Comparison of ENCODE assay signal across 7 mouse cellular contexts in the genomic region with DNA sequence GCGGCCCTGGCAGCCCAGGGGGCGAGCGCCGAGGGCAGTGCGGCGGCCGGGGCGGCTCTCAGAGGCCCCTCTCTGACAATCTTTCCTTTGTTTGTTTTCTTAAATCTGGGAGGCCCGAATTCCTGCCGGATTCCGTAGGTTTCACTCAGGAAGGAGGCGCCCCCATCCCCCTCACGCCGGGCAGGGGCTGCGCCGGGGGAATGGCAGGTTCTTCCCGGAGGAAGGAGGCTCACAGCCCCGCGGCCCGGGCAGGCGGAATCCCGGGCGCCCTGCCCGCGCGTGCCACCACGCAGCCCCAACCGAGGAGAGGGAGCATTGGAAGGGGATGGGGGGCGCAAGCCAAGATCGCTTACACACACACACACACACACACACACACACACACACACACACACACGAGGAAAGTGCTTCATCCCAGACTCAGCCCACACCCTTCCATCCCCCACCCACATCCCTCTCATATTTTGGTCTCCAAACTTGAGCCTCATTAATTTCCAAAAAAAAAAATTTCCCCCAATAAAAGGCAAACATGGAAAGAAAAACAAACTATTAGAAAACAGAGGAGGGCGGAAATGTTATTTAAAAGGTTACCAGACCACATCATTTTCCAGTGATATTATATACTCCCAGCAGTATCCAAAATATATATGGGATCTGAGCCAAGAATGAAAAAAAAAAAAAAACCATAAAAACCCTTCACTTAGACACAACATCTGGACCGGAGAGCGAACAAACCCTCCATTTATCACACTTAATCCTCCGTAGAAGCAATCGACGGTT. TPM values are rescaled to one million over a fixed set of nuclear protein-coding genes. Genes with fewer than 3 reads are reported as not detected.
DNase-seq lines count a peak whose midpoint lies in the region; ATAC-seq and TF ChIP-seq lines count a peak whose summit lies in the region.

No protein-coding gene starts in this region.

- DNase-seq in ZHBTc4 (ENCODE audit: low read depth, low spot score) (peak; percentile 67), adipocyte (ENCODE audit: low spot score) (no peak)
- DNase-seq in gastrocnemius, adult 2 months: peak; percentile 44
- peak; percentile 76 for DNase-seq in midbrain, embryonic 10.5 days (ENCODE audit: low spot score)

- no peaks in the 10 kb centered on the region for H3K27me3 ChIP-seq in ES-Bruce4 (ENCODE audit: control insufficient read depth, insufficient read depth, low read length, poor library complexity, severe bottlenecking)
- no peaks in the 10 kb centered on the region for H3K27me3 ChIP-seq in intestine, embryonic 15.5 days (replicated peaks)
- H3K27me3 ChIP-seq in midbrain, embryonic 10.5 days (ENCODE audit: low read depth, poor library complexity, severe bottlenecking): peaks cover 69% of the 10 kb centered on the region

- 4% methylated on average over 28 of the region's 37 CpGs for WGBS in intestine, embryonic 15.5 days
- WGBS in midbrain, embryonic 10.5 days: under 1% methylated on average over 36 of the region's 37 CpGs

- H3K4me2 ChIP-seq in intestine, embryonic 15.5 days (replicated peaks): peak overlapping the region; percentile 85

- no peaks in the 10 kb centered on the region for H3K36me3 ChIP-seq in ES-Bruce4 (ENCODE audit: control insufficient read depth, insufficient read depth, low read length, poor library complexity, severe bottlenecking)
- no peaks in the 10 kb centered on the region for H3K36me3 ChIP-seq in intestine, embryonic 15.5 days
- peaks cover 4% of the 10 kb centered on the region; the same call in 1 of the 2 replicates for H3K36me3 ChIP-seq in midbrain, embryonic 10.5 days

- peak; percentile 11; the same call in 1 of the 2 replicates for ATAC-seq in intestine, embryonic 15.5 days
- no peak for ATAC-seq in inflammation-experienced regulatory T-cells, adult 6 months

- peaks cover 2% of the 10 kb centered on the region for H3K4me1 ChIP-seq in ES-Bruce4 (ENCODE audit: control insufficient read depth, insufficient read depth, low read length)
- peaks cover 47% of the 10 kb centered on the region for H3K4me1 ChIP-seq in intestine, embryonic 15.5 days (replicated peaks)
- peaks cover 67% of the 10 kb centered on the region for H3K4me1 ChIP-seq in midbrain, embryonic 10.5 days

- intact Hi-C loops in gastrocnemius, adult 2 months (cut with DNase I): loop anchor here (2.0 to 5.0 kb wide), 2 partner anchors 51 to 62 kb away; partner anchors contain the start of genes 1700122O11Rik and Foxp4

- no peak overlapping the region for H3K27ac ChIP-seq in ES-Bruce4 (ENCODE audit: insufficient read depth, low read length)
- peak overlapping the region; percentile 81 for H3K27ac ChIP-seq in gastrocnemius, adult 2 months
- H3K27ac ChIP-seq in intestine, embryonic 15.5 days: peak overlapping the region; percentile 90
- peak overlapping the region; percentile 91 for H3K27ac ChIP-seq in midbrain, embryonic 10.5 days (replicated peaks)

- TF ChIP-seq EP300 in ES-Bruce4 (IDR thresholded peaks at IDR 0.05; ENCODE audit: insufficient read depth, low read depth, low read length): 0 out of 2 replicates have a peak, but pooled peaks have one; percentile 11

- H3K9ac ChIP-seq in ES-Bruce4 (ENCODE audit: low read depth, poor library complexity, severe bottlenecking): peak overlapping the region; percentile 73
- H3K9ac ChIP-seq in intestine, embryonic 15.5 days: peak overlapping the region; percentile 52

- peak overlapping the region; percentile 36; the same call in 1 of the 2 replicates for H3K4me3 ChIP-seq in ES-Bruce4 (ENCODE audit: low read depth, low read length)
- peak overlapping the region; percentile 69 for H3K4me3 ChIP-seq in gastrocnemius, adult 2 months
- peak overlapping the region; percentile 37 for H3K4me3 ChIP-seq in intestine, embryonic 15.5 days (replicated peaks)
- peak overlapping the region; percentile 57 for H3K4me3 ChIP-seq in midbrain, embryonic 10.5 days

- no peaks in the 10 kb centered on the region for H3K9me3 ChIP-seq in ES-Bruce4 (replicated peaks; ENCODE audit: control insufficient read depth, insufficient read depth, low read length, poor library complexity, severe bottlenecking)
- H3K9me3 ChIP-seq in intestine, embryonic 15.5 days: no peaks in the 10 kb centered on the region
- H3K9me3 ChIP-seq in midbrain, embryonic 10.5 days (replicated peaks): peaks cover 5% of the 10 kb centered on the region; the same call in 1 of the 2 replicates

- TF ChIP-seq POLR2A in ES-Bruce4 (IDR thresholded peaks at IDR 0.05; ENCODE audit: insufficient read depth, low read length): no peak

- no peak for TF ChIP-seq CTCF in ES-Bruce4 (IDR thresholded peaks at IDR 0.05; ENCODE audit: low read depth, low read length)
- TF ChIP-seq CTCF in gastrocnemius, adult 2 months (IDR thresholded peaks at IDR 0.05): no peak

RNA-seq across cellular contexts. Expression of gene Foxp4, which starts 51.0 kb away (rescaled TPM):
- polyA plus RNA-seq in ES-Bruce4 (2011; ENCODE audit: insufficient read depth, insufficient read length, low read depth, missing spikeins): 44.2 and 52.3 TPM in 2 replicates
- 1 to 10 TPM; 7.3 to 7.9 TPM for total RNA-seq in gastrocnemius, adult 2 months (2021)
- polyA plus RNA-seq in intestine, embryonic 15.5 days (2015; fragmentation: Nextera tagmentation; extraction: Ambion mirVana): 22.3 and 24.9 TPM in 2 replicates
- polyA plus RNA-seq in midbrain, embryonic 10.5 days (2016; fragmentation: Nextera tagmentation; extraction: Ambion mirVana): 21.8 and 25.5 TPM in 2 replicates
- polyA plus RNA-seq in inflammation-experienced regulatory T-cells, adult 6 months (2017; shearing (Covaris generic)): 1 to 10 TPM; 1.9 to 5.7 (median 4.4) TPM
